Mouse (Mus musculus) lung, adult 2 months (tissue): ENCODE results near the gene Ddx31. TPM values are rescaled to one million over a fixed set of nuclear protein-coding genes. Genes with fewer than 3 reads are reported as not detected.
A peak's percentile ranks its signal among the peaks of the same experiment; 100 is the strongest.

ENCODE experiments used
- DNase-seq: peaks from one replicate; pipeline ENCODE4 v3.0.0; 2022
- H3K4me1 ChIP-seq: fragments of 200-500 bp; 2 replicates; pipeline ENCODE4 v1.6.1; 2011; ENCODE audit warnings: low read length; ENCODE audit not compliant: control insufficient read depth, insufficient read depth
- H3K4me3 ChIP-seq: fragments of 200-500 bp; replicated peaks from 2 replicates; pipeline ENCODE3; 2011; ENCODE audit warnings: low read depth, mild to moderate bottlenecking, control low read depth, low read length; ENCODE audit errors: extremely low read depth
- CTCF ChIP-seq: fragments of 200-500 bp; IDR thresholded peaks from 2 replicates; pipeline ENCODE4 v1.5.1; 2011; ENCODE audit warnings: mild to moderate bottlenecking, low read length, control low read depth; ENCODE audit not compliant: insufficient read depth
- POLR2A ChIP-seq: fragments of 200-500 bp; IDR thresholded peaks from 2 replicates; pipeline ENCODE4 v1.6.1; 2011; ENCODE audit warnings: low read depth, mild to moderate bottlenecking, control low read depth, low read length, borderline replicate concordance; ENCODE audit errors: extremely low read depth
- WGBS: fragments of 180-500 bp; shearing (Covaris S2); methylation state at CpG from one replicate; pipeline ENCODE4 v1.1.7; 2018; 5-methylcytosine and 5-hydroxymethylcytosine counted together
- polyA plus RNA-seq: library from polyadenylated mRNA; depleted of rRNA; stranded (reverse); fragments of >200 nt; gene quantifications from 2 replicates; pipeline ENCODE4 v1.2.3, GENCODE M21; 2012

Ddx31 gene
- polyA plus RNA-seq, 1 experiment: 3.8 TPM

- TF ChIP-seq CTCF (no peak), POLR2A (no peak)
- 56% methylated on average over 5 of the region's 5 CpGs for WGBS
- DNase-seq: no peak
- Histone ChIP-seq H3K4me3 (no peak overlapping the region), H3K4me1 (no peaks in the 10 kb centered on the region)
Observed at GRCm38 (mm10) chr2:28810260-28811013, 29.8 kb upstream of the Ddx31 start.

- no peak for DNase-seq
- TF ChIP-seq CTCF (no peak), POLR2A (no peak)
Observed at GRCm38 (mm10) chr2:28818866-28819265, 21.3 kb upstream of the Ddx31 start.

GRCm38 (mm10) chr2:28829265-28829664 is 10.9 kb upstream of the Ddx31 start:
- DNase-seq: no peak
- Histone ChIP-seq H3K4me3 (no peak overlapping the region), H3K4me1 (no peaks in the 10 kb centered on the region)
- TF ChIP-seq CTCF (peak; percentile 56), POLR2A (no peak)
- 30% methylated on average over 4 of the region's 4 CpGs for WGBS

More at GRCm38 (mm10) chr2:28818866-28819265, 21.3 kb upstream of the Ddx31 start:
- no peak overlapping the region for H3K4me3 ChIP-seq
- no peaks in the 10 kb centered on the region for H3K4me1 ChIP-seq
- 72% methylated on average over 4 of the region's 4 CpGs for WGBS

- no peak overlapping the region for H3K4me3 ChIP-seq
- 54% methylated on average over 3 of the region's 3 CpGs for whole genome bisulfite sequencing
- DNase-seq: no peak
- H3K4me1 ChIP-seq: peaks cover 4% of the 10 kb centered on the region
- TF ChIP-seq POLR2A (no peak), CTCF (no peak)
Observed at GRCm38 (mm10) chr2:28836181-28836940, 3.8 kb upstream of the Ddx31 start.

- H3K4me3 ChIP-seq: peak overlapping the region; percentile 89
- under 1% methylated on average over 53 of the region's 53 CpGs for WGBS
- peaks cover 5% of the 10 kb centered on the region for H3K4me1 ChIP-seq
- DNase-seq: no peak
- TF ChIP-seq CTCF: no peak
- no peak for TF ChIP-seq POLR2A
Observed at GRCm38 (mm10) chr2:28839501-28840221, 545 bp upstream of the Ddx31 start.

GRCm38 (mm10) chr2:28842042-28842441 is 1.8 kb downstream of the Ddx31 start:
- peaks cover 5% of the 10 kb centered on the region for H3K4me1 ChIP-seq
- 55% methylated on average over 3 of the region's 3 CpGs for WGBS
- H3K4me3 ChIP-seq: no peak overlapping the region
- TF ChIP-seq POLR2A: no peak
- TF ChIP-seq CTCF: no peak
- DNase-seq: no peak

GRCm38 (mm10) chr2:28848879-28849278 is 8.7 kb downstream of the Ddx31 start:
- no peak for TF ChIP-seq CTCF
- TF ChIP-seq POLR2A: no peak
- H3K4me1 ChIP-seq: no peaks in the 10 kb centered on the region
- DNase-seq: no peak
- 94% methylated on average over 2 of the region's 2 CpGs for WGBS
- H3K4me3 ChIP-seq: no peak overlapping the region

- 87% methylated on average over 3 of the region's 3 CpGs for WGBS
- Histone ChIP-seq H3K4me1 (no peaks in the 10 kb centered on the region), H3K4me3 (no peak overlapping the region)
- TF ChIP-seq POLR2A: no peak
- TF ChIP-seq CTCF: no peak
- no peak for DNase-seq
Observed at GRCm38 (mm10) chr2:28852594-28852993, 12.4 kb downstream of the Ddx31 start.

- TF ChIP-seq POLR2A (no peak), CTCF (no peak)
- no peak overlapping the region for H3K4me3 ChIP-seq
- WGBS: 87% methylated on average over 2 of the region's 2 CpGs
- DNase-seq: no peak
- H3K4me1 ChIP-seq: no peaks in the 10 kb centered on the region
Observed at GRCm38 (mm10) chr2:28855773-28856172, 15.6 kb downstream of the Ddx31 start.

GRCm38 (mm10) chr2:28859303-28859702 is 19.1 kb downstream of the Ddx31 start:
- no peak for TF ChIP-seq CTCF
- TF ChIP-seq POLR2A: no peak
- no peak overlapping the region for H3K4me3 ChIP-seq
- 86% methylated on average over 4 of the region's 4 CpGs for WGBS
- no peaks in the 10 kb centered on the region for H3K4me1 ChIP-seq
- DNase-seq: no peak
